Mouse (Mus musculus) midbrain, embryonic 14.5 days (tissue): ENCODE results near the gene Rheb. TPM values are rescaled to one million over a fixed set of nuclear protein-coding genes. Genes with fewer than 3 reads are reported as not detected.
"Not testable (repeated sequence)": the region's sequence is repeated elsewhere in the genome, so short reads cannot be mapped to it uniquely, and the experiment has no call there.

ENCODE experiments used
- ATAC-seq: fragments of 200-750 bp; cut with Nextera tagmentation; 2 replicates; pipeline ENCODE4 v1.8.0; 2017; ENCODE audit warnings: moderate number of reproducible peaks, moderate library complexity; ENCODE audit not compliant: low FRiP score, low TSS enrichment
- DNase-seq: peaks from one replicate; pipeline ENCODE4 v3.0.0-alpha.2; 2015
- H3K27ac ChIP-seq: fragments of 300-500 bp; sonication (generic); replicated peaks from 2 replicates; pipeline ENCODE4 v1.5.1; 2014; ENCODE audit warnings: mild to moderate bottlenecking, low read depth, low read length, moderate library complexity
- H3K27me3 ChIP-seq: fragments of 300-500 bp; sonication (generic); 2 replicates; pipeline ENCODE4 v1.6.1; 2014; ENCODE audit warnings: low read length, control low read depth, mixed read lengths; ENCODE audit not compliant: control insufficient read depth, insufficient read depth
- H3K36me3 ChIP-seq: fragments of 300-500 bp; sonication (generic); 2 replicates; pipeline ENCODE4 v1.6.1; 2014; ENCODE audit warnings: low read length, control low read depth; ENCODE audit not compliant: control insufficient read depth, insufficient read depth
- H3K4me1 ChIP-seq: fragments of 300-500 bp; sonication (generic); 2 replicates; pipeline ENCODE4 v1.6.1; 2014; ENCODE audit warnings: mild to moderate bottlenecking, antibody characterized with exemption, low read length, control low read depth; ENCODE audit not compliant: control insufficient read depth, insufficient read depth
- H3K4me2 ChIP-seq: fragments of 300-500 bp; sonication (generic); 2 replicates; pipeline ENCODE4 v1.6.1; 2014; ENCODE audit warnings: mild to moderate bottlenecking, low read length, moderate library complexity
- H3K4me3 ChIP-seq: fragments of 300-500 bp; sonication (generic); replicated peaks from 2 replicates; pipeline ENCODE4 v1.5.1; 2014; ENCODE audit warnings: low read depth, low read length
- H3K9ac ChIP-seq: fragments of 300-500 bp; sonication (generic); replicated peaks from 2 replicates; pipeline ENCODE4 v1.6.1; 2014; ENCODE audit warnings: mild to moderate bottlenecking, low read length, moderate library complexity
- H3K9me3 ChIP-seq: fragments of 300-500 bp; sonication (generic); 2 replicates; pipeline ENCODE4 v1.6.1; 2016; ENCODE audit warnings: low read length, control low read depth, mixed read lengths; ENCODE audit not compliant: control insufficient read depth
- WGBS: fragments of 180-500 bp; shearing (Covaris S2); extraction: QIAGEN DNeasy Blood & Tissue Kit; methylation state at CpG from one replicate; pipeline ENCODE4 v1.1.7; 2014; 5-methylcytosine and 5-hydroxymethylcytosine counted together
- polyA plus RNA-seq: library from polyadenylated mRNA; unstranded; fragments of >200 nt; fragmentation: Nextera tagmentation; extraction: Ambion mirVana; gene quantifications from 2 replicates; pipeline ENCODE4 v1.2.1, GENCODE M21; 2014

The Rheb gene
- polyA plus RNA-seq, 1 experiment from 2014 or later, result 240 TPM

DNA sequence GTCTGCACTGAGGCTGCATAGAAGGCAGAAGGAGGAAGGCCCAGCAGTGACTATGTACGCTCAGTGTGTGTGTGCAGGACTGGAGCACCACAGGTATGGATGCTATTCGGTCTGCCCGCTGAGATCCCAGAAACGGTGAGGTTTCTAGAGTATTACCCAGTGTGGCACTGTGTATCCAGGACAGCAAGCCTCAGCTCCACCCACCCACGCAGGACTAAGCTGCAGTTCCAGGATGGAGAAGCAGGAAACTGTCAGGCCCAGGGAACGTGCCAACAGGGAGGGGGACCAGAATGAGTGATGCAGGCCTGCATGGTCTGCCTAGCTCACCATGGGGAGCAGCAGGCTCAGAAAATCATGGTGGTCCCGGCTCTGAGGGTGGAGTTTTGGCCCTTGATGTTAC, 49.5 kb downstream of the Rheb start:
- 72% methylated on average over 7 of the region's 7 CpGs for WGBS
- no peaks in the 10 kb centered on the region for H3K4me1 ChIP-seq
- no peak overlapping the region for H3K4me2 ChIP-seq
- H3K36me3 ChIP-seq, result no peaks in the 10 kb centered on the region
- H3K27me3 ChIP-seq, result no peaks in the 10 kb centered on the region
- no peak overlapping the region for H3K9ac ChIP-seq
- H3K9me3 ChIP-seq, result no peaks in the 10 kb centered on the region
- ATAC-seq (no peak), DNase-seq (no peak)
- no peak overlapping the region for H3K4me3 ChIP-seq
- H3K27ac ChIP-seq, result no peak overlapping the region

DNA sequence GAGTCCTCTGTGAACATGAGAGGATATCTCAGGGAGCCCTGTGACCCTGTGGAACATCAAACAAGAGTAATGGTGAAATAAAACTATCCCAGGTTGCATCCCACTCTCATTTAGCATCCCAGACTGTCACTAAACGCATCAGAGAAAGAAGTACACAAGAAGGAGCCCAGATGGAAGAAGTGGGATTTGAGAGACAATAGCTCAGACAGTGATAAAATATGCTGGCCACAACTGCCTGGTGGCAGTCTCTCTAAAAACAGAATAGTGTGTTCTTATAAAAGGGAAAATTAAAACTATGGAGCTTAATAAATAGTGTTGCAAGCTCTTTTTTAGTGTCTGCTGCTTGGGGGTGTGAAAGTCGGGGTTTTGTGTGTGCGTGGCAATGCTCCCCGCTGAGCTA, 59.5 kb downstream of the Rheb start:
- Histone ChIP-seq H3K36me3 (no peaks in the 10 kb centered on the region), H3K9ac (no peak overlapping the region), H3K27me3 (no peaks in the 10 kb centered on the region), H3K4me3 (no peak overlapping the region), H3K27ac (no peak overlapping the region), H3K9me3 (no peaks in the 10 kb centered on the region; the same call in 1 of the 2 replicates), H3K4me2 (no peak overlapping the region), H3K4me1 (0 out of 2 replicates have a peak, but pooled peaks cover 4% of the 10 kb centered on the region)
- 86% methylated on average over 4 of the region's 4 CpGs for WGBS
- no peak for ATAC-seq
- DNase-seq, result no peak

DNA sequence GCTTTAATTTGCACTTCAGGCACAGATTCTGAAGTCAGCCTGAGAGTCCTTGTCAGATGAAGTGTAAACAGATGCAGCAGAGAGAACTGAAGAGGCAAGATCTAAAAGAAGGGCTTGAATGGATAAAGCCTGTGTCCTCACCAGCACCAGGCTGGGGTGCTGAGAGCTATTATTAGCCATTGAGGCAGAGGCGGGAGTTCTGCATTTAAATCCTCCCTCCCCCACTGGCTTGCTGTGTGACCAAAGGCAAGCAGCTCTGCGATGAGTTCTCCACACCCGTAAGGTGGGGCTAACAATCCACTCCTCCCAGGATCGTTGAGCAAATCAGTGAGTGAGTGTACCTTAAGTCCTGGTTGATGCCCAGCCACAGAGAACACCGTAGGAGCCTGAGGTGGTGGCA, 61.4 kb downstream of the Rheb start:
- Histone ChIP-seq H3K9ac (no peak overlapping the region), H3K4me2 (no peak overlapping the region), H3K27me3 (no peaks in the 10 kb centered on the region), H3K4me3 (no peak overlapping the region), H3K36me3 (no peaks in the 10 kb centered on the region), H3K4me1 (0 out of 2 replicates have a peak, but pooled peaks cover 4% of the 10 kb centered on the region), H3K9me3 (no peaks in the 10 kb centered on the region; the same call in 1 of the 2 replicates), H3K27ac (no peak overlapping the region)
- 12% methylated on average over 5 of the region's 5 CpGs for WGBS
- ATAC-seq, result no peak
- no peak for DNase-seq

DNA sequence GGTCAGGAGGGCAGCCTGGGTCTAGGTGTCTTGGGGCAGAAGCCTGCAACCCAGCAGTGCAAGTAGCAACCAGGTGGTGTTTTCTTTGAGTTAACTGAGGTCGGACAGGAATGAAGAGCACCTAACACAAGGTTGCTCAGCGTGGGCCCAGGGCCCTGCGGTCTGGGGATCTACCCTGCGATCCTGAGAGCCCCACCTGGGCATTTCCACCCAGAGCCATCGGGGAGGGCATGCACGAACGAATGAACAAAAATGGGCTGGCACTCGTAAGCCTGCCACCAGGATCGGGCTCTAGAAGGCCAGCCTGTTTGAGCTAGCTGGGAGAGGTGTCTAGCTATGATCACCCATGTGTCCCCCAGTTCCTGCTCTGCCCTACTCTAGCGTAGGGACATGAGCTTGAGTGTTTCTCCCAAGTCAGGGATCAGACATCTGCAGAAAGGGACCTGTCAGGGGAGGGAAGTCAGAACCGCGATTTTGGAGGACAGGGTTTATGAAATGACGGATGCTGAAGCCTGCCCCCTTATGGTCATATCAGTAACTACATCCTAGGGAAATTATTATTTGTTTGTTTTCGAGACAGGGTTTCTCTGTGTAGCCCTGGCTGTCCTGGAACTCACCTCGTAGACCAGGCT, 62.4 kb downstream of the Rheb start:
- Histone ChIP-seq H3K27ac (no peak overlapping the region), H3K36me3 (no peaks in the 10 kb centered on the region), H3K9me3 (no peaks in the 10 kb centered on the region; the same call in 1 of the 2 replicates), H3K4me2 (no peak overlapping the region), H3K9ac (no peak overlapping the region), H3K27me3 (no peaks in the 10 kb centered on the region), H3K4me3 (no peak overlapping the region), H3K4me1 (0 out of 2 replicates have a peak, but pooled peaks cover 4% of the 10 kb centered on the region)
- DNase-seq (peak; percentile 58), ATAC-seq (no peak)
- 44% methylated on average over 15 of the region's 15 CpGs for WGBS

DNA sequence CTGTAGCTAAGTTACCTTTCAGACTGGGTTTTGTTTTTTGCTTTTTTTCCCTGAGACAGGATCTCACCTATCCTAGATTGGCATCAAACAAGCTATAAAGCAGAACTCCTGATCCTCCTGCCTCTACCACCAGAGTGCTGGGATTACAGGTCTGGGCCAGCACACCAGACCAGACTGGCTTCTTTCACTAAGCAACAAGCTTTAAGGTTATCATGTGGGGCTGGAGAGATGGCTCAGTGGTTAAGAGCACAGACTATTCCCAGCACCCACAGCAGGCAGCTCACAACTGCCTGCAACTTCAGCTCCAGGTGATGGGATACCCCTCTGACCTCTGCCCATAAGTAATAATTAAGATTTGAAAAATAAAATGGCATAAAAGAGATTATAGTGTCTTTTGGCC, 63.1 kb downstream of the Rheb start:
- ATAC-seq, result no peak
- H3K9ac ChIP-seq, result no peak overlapping the region
- no peaks in the 10 kb centered on the region for H3K9me3 ChIP-seq
- no peak overlapping the region for H3K27ac ChIP-seq
- H3K36me3 ChIP-seq, result no peaks in the 10 kb centered on the region
- DNase-seq, result no peak
- H3K4me2 ChIP-seq, result no peak overlapping the region
- no peak overlapping the region for H3K4me3 ChIP-seq
- H3K27me3 ChIP-seq, result no peaks in the 10 kb centered on the region
- 0 out of 2 replicates have a peak, but pooled peaks cover 4% of the 10 kb centered on the region for H3K4me1 ChIP-seq

DNA sequence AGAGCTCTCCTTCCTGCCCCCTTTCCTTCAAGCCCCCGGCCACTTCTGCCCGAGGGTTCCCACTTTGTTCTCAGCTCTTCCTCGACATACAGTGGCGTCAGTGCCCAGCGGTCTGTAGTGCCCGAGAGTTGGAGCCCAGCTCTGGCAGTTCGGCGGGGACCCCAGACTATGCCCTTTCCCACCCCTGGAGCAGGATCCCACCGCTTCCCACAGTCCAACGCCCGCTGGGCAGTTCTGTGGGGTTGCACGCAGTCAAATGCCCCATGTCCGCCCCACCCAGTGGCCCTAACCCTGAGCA, 63.6 kb downstream of the Rheb start:
- no peaks in the 10 kb centered on the region for H3K27me3 ChIP-seq
- H3K27ac ChIP-seq, result no peak overlapping the region
- H3K9ac ChIP-seq, result peak overlapping the region; percentile 34; the same call in 1 of the 2 replicates
- 33% methylated on average over 13 of the region's 13 CpGs for WGBS
- ATAC-seq (no peak), DNase-seq (no peak)
- no peak overlapping the region for H3K4me3 ChIP-seq
- H3K9me3 ChIP-seq, result no peaks in the 10 kb centered on the region
- H3K4me2 ChIP-seq, result peak overlapping the region; percentile 41
- H3K4me1 ChIP-seq, result 0 out of 2 replicates have a peak, but pooled peaks cover 4% of the 10 kb centered on the region
- no peaks in the 10 kb centered on the region for H3K36me3 ChIP-seq

DNA sequence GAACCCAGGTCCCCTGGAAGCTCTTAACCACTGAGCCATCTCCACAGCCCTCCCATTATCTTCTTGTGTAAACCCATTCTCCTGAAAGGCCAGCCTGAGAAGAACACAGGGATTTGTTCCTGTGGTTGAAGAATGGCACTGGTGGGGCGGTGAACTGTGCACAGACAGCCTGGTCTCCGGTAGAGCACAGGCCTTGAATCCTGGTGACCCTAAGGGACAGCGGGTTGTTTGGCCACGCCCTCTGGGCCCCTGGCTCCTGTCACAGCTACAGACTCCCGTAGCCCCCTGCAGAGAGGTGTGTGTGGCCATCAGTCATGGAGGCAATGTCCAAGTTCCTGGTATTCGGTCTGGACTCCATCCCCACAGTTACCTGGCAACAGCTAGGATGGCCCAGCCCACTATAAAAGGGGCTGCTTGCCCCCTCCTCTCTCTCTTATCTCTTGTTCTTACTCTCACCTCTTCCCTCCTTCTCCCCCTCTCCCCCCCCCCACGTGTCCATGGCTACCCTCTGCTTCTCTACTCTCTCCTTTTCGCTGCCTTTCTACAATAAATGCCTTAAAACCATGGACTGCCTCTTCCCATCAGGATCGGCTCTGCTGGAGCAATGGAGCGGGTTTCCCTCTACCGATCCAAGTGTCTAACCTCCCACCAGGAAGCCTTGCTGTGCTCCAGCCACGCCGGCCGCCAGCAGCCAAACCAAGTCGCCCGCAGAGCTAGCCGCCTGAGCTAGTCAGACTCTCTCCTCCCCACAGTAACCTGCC, 64.2 kb downstream of the Rheb start:
- no peak overlapping the region for H3K4me3 ChIP-seq
- H3K36me3 ChIP-seq, result no peaks in the 10 kb centered on the region
- DNase-seq (peak; percentile 42), ATAC-seq (no peak)
- no peaks in the 10 kb centered on the region for H3K9me3 ChIP-seq
- H3K27ac ChIP-seq, result no peak overlapping the region
- H3K4me1 ChIP-seq, result 0 out of 2 replicates have a peak, but pooled peaks cover 4% of the 10 kb centered on the region
- H3K4me2 ChIP-seq, result peak overlapping the region; percentile 41
- H3K9ac ChIP-seq, result peak overlapping the region; percentile 34; the same call in 1 of the 2 replicates
- WGBS, result 11% methylated on average over 17 of the region's 17 CpGs
- no peaks in the 10 kb centered on the region for H3K27me3 ChIP-seq

DNA sequence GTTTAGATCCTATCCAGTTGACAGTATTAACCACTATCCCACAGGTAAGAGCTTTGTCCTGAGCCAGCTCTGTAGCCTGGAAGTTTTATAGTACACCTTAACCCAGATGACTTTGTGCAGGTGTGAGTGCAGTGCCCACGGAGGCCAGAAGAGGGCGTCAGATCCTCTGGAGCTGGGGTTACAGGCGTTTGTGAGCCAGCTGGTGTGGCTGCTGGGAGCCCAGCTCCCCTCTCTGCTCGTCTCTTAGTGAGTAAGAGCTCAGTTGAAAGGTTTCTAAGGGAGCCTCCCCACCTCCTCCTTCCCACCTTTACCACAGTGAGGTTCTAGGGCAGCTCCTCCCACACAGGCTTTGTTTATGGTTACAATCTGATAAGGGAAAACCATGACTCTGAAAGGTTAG, 65.7 kb downstream of the Rheb start:
- Histone ChIP-seq H3K9me3 (no peaks in the 10 kb centered on the region), H3K4me2 (no peak overlapping the region), H3K36me3 (no peaks in the 10 kb centered on the region), H3K4me3 (no peak overlapping the region), H3K27me3 (no peaks in the 10 kb centered on the region), H3K27ac (no peak overlapping the region), H3K9ac (no peak overlapping the region), H3K4me1 (0 out of 2 replicates have a peak, but pooled peaks cover 4% of the 10 kb centered on the region)
- WGBS, result 68% methylated on average over 4 of the region's 4 CpGs
- no peak for DNase-seq
- no peak for ATAC-seq

DNA sequence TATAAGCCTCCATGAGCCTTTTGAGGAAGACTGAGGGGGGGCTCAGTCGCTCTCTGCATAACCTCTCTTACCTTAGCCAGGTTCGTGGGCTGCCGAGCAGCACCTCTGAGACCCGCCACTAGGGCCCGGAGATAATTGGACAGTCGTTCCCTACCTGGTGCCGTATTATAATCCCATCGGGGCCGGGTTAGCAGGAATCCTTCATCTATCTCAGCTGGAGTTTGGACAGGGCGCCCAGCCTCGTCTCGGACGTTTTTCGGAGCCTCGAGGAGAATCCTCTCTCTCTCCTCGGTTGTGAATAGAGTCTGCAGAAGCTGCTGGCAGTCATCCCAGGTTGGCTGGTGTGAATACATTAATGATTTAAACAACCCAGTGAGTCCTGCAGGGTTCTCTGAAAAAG, 67.9 kb downstream of the Rheb start:
- not testable (repeated sequence) for DNase-seq, H3K9ac ChIP-seq, H3K4me3 ChIP-seq, H3K27me3 ChIP-seq, H3K9me3 ChIP-seq, ATAC-seq, H3K4me2 ChIP-seq, H3K27ac ChIP-seq, H3K36me3 ChIP-seq, H3K4me1 ChIP-seq
- 79% methylated on average over 16 of the region's 16 CpGs for WGBS
